Mouse (Mus musculus): ENCODE measurements around the gene Nt5e. TPM values are rescaled to one million over a fixed set of nuclear protein-coding genes. Genes with fewer than 3 reads are reported as not detected.
"Not testable (repeated sequence)": the region's sequence is repeated elsewhere in the genome, so short reads cannot be mapped to it uniquely, and the experiment has no call there.

The Nt5e gene
- 15.7 and 15.9 TPM in 2 replicates for total RNA-seq (2021)
- long read RNA-seq, experiment 1, transcript Nt5e-201 (9 exons, 3,995 nt), result major isoform, 16 of 20 reads
- long read RNA-seq, experiment 1, partial matches to known transcripts, result 3 of 20 reads
- long read RNA-seq, experiment 1, other reads (novel, unspliced or antisense), result 1 of 20 reads
- long read RNA-seq, experiment 2, transcript Nt5e-201 (9 exons, 3,995 nt), result major isoform, 17 of 17 reads
- long read RNA-seq, experiment 2, partial matches to known transcripts, result 0 of 17 reads
- long read RNA-seq, experiment 2, other reads (novel, unspliced or antisense), result 0 of 17 reads

GRCm38 (mm10) chr9:88326930-88327901, at the start of gene Nt5e:
Nt5e (plus strand) TSS chr9:88327197.
- DNase-seq, result peak; percentile 90

GRCm38 (mm10) chr9:88277588-88277987, 49.4 kb upstream of the Nt5e start:
- no peak for DNase-seq

GRCm38 (mm10) chr9:88279728-88280127, 47.3 kb upstream of the Nt5e start:
- no peak for DNase-seq

- no peak for DNase-seq
These were observed 37.3 kb upstream of the Nt5e start for GRCm38 (mm10) chr9:88289568-88290168.

- no peak for DNase-seq
These were observed 34.1 kb upstream of the Nt5e start for GRCm38 (mm10) chr9:88292836-88293370.

GRCm38 (mm10) chr9:88295798-88296197, 31.2 kb upstream of the Nt5e start:
- no peak for DNase-seq

GRCm38 (mm10) chr9:88296321-88296720, 30.7 kb upstream of the Nt5e start:
- DNase-seq, result peak; percentile 44

GRCm38 (mm10) chr9:88297244-88297643, 29.8 kb upstream of the Nt5e start:
- DNase-seq, result not testable (repeated sequence)

- DNase-seq, result no peak
These were observed 28.9 kb upstream of the Nt5e start for GRCm38 (mm10) chr9:88297871-88298658.

- DNase-seq, result no peak
These were observed 19.9 kb upstream of the Nt5e start for GRCm38 (mm10) chr9:88307019-88307618.

GRCm38 (mm10) chr9:88309127-88309526, 17.9 kb upstream of the Nt5e start:
- DNase-seq, result no peak

GRCm38 (mm10) chr9:88319226-88319625, 7.8 kb upstream of the Nt5e start:
- DNase-seq, result no peak

GRCm38 (mm10) chr9:88324616-88325015, 2.4 kb upstream of the Nt5e start:
- no peak for DNase-seq

- no peak for DNase-seq
These were observed 1.7 kb downstream of the Nt5e start for GRCm38 (mm10) chr9:88328666-88329065.

- DNase-seq, result no peak
These were observed 2.3 kb downstream of the Nt5e start for GRCm38 (mm10) chr9:88329166-88329748.

- DNase-seq, result no peak
These were observed 3.3 kb downstream of the Nt5e start for GRCm38 (mm10) chr9:88330316-88330715.

- DNase-seq, result no peak
These were observed 5.5 kb downstream of the Nt5e start for GRCm38 (mm10) chr9:88332447-88332846.

GRCm38 (mm10) chr9:88335839-88336238, 8.8 kb downstream of the Nt5e start:
- DNase-seq, result no peak

- DNase-seq, result no peak
These were observed 13.8 kb downstream of the Nt5e start for GRCm38 (mm10) chr9:88340819-88341218.

- no peak for DNase-seq
These were observed 15.2 kb downstream of the Nt5e start for GRCm38 (mm10) chr9:88342241-88342640.

- no peak for DNase-seq
These were observed 15.7 kb downstream of the Nt5e start for GRCm38 (mm10) chr9:88342701-88343100.

Data from adrenal gland, postnatal 14 days (tissue).